Mouse (Mus musculus) spleen, postnatal 14 days (tissue): Measurements from ENCODE around the gene Tmem120b.
A peak's percentile ranks its signal among the peaks of the same experiment; 100 is the strongest.

Experiments
- DNase-seq, 2 experiments: peaks; one replicate each; pipeline ENCODE4 v3.0.0; 2021 to 2022; ENCODE audit warnings: low spot score in 2 of 2

Gene Tmem120b

DNA sequence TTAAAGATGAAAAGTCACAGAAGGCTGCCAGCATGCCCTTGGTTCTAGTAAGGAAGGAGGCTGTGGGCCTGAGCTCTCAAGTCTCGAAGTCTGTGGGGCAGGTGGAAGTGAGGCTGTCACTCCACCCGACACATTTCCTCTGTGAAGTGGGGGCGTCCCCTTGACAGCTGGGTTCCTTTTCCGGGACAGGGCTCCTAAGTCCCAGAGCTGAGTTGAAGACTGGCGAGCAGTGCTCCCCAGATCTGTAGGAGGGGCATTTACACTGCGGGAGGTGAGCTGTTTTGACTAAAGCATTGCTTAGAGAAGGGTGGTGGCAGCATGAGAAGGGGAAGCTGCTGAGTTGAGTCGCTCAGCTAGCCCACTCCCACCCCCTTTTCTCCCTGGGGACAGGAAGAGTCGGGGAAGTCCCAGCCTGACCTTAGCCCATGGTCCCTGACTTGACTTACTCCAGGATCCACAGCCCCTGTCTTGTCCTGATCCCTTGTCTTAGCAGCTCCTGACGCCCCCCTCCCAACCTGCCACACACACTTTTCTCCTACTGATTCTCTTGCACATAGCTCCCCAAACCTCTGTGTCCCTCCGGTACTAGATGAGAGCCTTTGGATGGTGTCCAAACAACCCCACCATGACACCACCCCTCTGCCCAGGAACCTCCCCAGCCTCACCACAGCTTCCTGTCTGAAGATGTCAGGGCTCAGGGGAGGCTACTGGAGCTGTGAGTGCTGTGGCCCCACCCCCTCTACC, 60.4 kb downstream of the Tmem120b start:
- peak; percentile 56 to 66 for DNase-seq

DNA sequence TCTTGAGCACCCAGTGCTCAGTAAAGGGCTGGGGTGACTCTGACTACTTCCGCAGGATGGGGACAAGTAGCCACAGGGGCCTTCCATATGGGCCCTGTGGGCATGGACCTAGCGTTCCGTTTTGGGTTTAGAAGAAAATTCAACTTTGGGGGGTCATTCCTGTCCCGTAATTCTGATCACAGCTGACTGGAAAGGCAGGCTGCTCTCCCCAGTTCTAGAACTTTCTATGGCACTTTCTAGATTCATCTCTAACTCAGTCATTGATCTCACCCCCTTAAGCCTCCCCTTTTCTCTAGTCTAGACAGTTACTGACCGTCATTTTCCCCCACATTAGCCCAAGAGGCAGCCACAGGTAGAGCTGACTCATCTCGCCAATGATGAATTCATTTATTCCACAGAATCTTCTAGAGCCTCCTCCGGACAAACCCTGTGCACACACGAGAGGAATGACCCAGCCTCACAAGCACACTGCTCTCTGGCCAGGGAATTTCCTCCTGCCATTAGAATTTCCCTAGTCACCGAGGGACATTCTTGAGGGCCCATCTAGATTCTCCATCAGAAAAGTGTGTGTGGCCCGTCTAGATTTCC, 61.0 kb downstream of the Tmem120b start:
- no peak for DNase-seq

DNA sequence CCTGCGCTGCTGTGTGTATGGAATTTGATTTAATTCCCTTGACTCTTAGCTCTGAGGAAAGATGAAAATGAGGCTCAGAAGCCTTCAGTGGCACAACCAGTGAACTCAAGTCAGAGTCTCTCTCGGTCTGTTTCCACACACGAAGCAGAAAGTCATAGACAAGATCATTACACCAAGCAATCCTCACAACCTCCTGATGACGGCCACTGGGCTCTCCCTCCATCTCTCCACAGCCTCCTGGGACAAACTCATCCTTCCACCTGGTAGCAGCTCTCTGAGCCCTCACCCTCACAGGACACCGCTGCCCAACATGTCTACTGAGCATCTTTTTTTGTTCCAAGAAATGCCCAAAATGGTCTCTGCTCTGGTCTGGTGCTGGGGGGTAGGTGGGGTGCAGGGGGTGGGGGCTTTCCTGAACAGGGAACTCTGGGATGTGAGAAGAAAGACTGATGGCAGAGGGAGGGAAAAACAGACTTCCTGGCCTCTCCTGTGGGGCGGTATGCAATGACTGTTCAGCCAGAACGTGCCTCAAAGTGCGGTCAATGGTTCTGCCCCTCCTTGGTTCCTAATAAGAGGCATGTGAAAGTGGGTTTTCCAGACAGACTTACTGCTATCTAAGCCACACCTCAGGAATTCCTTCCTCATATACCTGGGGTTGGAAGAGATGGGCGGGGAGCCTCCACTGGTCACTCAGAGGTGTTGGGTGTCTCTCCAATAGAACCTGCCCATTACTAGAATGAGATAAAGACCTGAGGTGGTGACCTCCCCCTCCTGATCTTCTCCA, 62.0 kb downstream of the Tmem120b start:
- DNase-seq, result no peak

DNA sequence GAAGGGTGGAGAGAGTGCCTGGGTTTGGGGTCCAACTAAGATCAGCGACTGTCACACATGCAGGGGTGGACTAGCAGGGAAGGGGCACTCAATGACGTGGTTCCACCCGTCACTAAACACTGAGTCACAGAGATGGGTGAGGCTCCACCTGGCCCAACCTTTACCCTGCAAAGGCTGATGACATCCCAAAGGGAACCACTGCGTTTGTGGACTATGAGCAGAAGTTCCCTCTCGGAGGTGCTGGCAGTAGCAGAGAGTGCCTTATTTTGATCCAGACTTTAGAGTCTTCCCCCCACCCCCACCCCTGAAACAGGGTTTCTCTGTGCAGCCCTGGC, 62.6 kb downstream of the Tmem120b start:
- no peak for DNase-seq

DNA sequence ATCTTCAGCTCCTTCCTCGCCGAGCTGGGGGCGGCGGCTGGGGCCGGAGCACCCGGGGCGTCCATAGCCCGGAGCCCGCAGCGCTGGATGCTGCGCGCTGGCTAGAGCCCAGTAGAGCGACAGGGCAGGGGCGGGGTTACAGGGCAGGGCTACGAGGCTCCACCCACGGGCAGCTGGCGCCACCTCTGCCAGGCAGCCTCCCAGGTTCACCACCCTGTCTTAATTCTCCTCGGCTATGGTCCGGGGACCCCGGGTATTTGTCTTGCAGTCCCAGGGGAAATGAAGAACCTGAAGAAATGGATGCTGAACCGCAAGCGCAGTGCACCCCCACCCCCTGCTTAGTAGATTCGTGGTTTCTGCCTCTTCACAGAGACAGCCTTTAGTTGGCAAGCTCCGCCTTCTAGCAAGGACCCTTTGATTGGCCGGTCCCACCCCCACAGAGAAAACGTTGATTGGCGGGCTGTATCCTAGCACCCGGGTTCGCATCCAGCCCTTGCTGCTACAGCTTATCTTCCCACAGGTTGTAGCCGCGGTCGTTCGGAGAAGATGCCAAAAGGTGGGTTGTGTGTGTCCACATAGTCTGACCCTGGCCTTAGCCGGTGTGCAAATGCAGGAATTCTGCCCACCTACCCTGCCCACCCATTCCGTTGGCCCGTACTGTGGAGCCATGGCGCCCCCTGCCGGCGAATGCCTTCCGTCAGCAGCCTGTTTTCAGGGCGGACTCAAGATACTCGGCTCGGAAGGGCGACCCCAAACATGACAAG, 64.3 kb downstream of the Tmem120b start, which contains the start of gene Rhof:
TSS of gene Rhof (minus strand) at position 385 of the 764 bp plus-strand sequence.
- DNase-seq, result peak; percentile 85 to 87

DNA sequence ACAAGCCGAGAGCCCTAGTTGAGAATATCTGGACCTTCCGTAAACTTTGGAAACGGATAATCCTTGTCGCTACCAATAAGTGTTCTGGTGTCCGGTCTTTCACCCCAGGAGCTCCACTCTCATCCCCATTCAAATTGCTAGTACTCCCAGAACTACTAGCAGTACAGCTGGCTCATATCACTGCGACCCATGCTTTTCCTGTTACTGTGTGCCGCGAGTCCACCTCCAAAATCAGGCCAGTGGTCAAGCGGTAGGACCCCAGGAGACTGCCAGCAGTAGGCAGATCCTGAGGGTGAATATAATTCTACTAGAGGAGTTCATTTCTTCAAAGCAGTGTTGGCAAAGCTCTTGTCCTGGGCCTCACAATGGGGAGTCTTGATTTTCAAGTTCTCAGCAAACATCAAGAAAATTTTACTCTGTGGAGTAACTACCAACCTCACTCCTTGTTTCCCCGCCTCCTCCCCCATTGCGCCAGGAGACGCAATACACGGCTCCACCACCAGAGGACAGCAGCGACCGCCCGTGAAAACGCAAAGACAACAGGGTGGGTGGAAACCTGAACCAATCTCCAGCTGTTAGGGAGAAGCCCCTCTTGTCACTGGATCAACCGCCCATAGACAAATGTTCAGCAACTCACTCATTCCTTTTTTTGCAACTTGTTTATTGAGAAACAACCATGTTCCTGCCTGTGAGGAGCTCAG, 65.0 kb downstream of the Tmem120b start:
- DNase-seq, result peak; percentile 82 to 87

DNA sequence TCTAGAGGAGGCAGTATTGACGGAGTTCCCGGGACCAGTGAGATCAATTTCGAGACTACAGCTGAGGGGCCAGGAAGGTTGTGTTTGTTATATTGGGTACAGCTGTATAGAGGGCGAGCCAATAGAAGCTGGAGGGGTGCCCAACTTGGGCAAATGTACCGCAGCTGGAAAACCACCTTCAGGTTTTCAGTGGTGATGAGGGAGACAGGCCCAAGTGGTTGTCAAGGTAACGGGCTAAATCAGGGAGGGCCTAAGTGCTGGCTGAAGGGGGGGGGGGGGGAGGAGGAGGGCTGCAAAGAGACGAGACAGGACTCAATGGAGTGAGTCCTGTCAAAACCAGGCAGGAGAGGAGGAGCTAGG, 65.5 kb downstream of the Tmem120b start:
- no peak for DNase-seq

DNA sequence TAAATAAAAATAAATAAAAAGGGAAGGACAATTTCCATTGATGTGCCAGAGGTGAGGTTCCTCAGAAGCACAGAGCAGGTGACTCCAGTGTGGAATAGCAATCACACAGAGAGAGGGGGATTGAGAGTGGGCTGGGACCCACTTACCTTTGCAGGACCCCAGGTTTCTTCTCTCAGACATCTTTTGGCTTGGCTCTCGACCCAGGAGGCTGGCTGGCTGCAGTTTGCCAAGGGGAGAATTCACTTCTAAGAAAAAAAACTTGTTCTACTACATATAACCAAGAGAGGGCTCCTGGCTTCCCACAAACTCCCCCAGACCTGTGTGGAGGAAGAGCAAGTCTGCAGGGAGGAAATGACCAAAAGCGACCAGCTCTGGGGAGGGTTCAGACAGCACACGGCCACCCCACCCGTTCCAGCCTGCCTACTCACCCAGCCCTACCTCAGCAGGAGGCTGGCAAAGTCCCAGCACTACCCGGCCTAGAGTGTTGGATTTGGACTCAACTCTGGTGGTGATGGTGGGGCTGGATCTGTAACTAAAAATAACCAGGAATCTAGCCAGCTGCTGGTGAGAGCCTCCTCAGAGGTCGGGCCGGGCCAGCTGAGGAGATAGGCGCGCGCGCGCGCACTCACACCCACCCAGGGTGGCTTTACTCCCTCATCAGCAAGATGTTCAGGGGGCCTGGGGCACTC, 66.1 kb downstream of the Tmem120b start:
- DNase-seq, result no peak

DNA sequence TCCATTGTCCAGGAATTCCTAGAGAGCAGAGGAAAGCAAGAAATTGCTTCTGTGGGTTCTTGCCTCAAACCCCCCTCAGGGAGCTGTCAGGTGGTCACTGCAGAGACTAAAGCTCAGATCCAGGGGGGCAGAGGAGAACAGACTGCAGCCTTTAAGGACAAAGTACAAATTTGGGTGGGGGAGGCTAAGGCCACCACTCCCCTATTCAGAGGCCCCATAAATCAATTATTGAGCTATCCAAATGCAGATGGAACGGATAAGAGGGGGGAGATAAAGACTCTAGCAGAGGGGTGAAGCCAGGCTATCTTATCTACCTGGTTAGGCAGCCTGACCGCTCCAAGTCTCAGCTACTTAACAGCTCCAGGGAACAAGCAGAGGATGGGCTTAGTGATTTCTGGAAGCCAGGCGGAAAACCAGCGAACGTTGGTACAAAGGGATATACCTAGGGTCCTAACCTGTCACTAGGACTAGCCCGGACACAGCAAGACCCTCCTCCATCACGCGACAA, 66.7 kb downstream of the Tmem120b start:
- DNase-seq, result no peak

DNA sequence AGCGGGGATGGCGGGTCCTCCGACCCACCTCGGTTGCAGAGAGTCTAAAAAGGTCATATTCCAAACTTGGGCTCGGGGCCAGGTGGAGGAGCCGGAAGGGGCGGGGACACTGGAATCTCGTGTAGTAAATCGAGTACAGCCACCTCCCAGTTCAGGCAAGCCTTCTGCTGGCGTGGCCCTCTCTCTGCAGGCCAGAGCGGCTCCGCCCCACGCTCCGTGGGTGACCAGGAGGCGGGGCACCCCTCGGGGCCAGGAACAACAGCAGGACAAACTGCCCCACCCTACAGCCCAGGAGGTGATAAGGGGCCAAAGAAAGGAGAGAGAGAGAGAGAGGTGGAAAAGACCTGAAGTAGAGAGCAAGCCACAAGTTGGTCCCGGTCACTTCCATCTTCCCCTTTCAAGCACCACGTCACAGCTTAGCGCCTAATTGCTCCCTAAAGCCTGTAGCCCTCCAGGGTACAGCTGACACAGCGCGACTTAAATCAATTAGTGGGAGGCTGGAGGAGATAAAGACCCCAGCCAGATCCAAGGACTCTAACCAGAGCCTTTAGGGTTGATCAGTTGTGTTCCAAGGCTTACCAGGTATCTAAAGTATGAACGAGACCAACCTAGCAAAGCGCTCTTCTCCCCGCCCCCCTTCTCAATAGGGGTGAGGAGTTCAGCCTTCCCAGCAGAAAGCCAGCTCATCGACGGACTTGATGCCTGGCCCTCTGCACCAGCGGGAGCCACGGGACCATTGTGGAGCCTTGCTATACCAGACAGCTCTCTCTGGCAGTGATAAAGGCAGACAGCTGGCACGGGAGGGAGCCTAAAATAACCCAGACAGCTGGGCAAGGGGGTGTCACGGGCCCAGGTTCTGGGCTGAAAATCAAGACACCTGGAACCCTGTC, 67.5 kb downstream of the Tmem120b start:
- DNase-seq, result peak in 1 of 2 experiments; percentile 35

DNA sequence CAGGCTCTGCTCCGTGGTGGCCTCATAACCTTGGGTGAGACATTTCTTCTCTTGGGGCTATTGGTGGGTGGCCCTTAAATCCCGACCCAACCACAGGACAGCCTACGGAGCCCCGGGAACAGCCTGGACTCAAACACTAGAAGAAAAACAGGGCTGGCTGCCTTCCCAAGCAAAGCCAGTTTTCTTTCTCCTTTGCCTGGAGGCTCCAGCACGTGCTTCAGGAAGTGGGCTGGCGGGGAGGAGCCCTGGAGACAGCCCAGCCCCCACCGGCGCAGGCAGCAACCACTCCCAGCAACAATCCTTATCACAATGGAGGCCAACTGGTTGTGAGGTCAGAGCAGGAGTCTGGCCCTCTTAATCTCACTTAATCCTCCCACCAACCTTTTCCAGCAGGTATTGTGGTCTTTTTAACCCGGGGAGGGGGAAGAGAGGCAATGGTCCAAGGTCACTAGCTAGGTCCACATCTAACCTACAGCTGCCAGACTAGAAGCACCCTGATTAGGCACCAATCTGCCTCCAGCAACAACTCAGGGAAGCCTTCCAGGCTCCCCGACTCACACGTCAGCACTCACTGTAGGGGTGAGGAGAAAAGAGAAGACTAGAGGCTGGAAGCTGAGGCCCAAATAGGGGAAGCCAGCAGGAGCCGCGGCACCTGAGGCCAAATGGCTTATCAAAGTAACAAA, 68.3 kb downstream of the Tmem120b start:
- peak in 1 of 2 experiments; percentile 58 for DNase-seq

DNA sequence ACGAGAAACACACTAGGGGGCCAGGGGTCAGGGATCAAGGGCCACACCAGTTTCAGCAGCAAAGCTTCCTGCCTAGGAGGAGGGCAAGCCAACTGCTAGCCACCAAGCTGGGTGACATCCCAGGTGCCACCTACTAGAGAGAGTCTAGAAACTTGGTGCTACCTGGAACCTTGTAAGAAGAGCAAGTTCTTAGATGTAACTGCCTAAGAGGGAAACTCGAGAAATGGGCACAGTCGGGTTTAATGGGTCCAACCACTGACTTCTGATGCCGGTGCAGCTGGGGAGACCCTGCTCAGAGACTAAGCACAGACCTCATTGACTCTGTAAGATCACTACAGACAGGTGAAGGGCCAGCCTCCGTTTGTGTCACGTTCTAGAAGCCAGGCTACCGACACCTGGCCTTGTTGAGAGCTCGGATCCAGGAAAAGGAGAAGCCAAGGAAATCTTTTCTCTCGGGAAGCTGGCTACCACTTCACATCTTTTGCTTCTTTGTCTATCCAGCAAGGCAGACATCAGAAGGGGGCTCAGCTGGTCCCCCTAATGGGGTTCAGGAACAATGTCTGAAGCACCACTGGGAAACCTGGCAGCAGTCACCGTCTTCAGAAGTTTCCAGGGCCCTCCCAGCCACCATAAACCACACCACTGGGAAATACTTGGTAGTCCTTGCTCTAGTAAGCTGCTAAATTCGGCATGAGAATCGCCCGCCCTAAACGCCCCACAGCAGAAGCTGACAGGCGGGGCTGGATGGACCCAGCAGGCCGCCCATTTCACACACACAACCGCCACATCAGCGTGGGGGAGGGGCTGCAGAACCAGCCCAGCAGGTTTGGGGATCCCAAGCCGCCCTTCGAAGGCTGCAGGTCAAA, 69.1 kb downstream of the Tmem120b start:
- peak; percentile 58 to 68 for DNase-seq

DNA sequence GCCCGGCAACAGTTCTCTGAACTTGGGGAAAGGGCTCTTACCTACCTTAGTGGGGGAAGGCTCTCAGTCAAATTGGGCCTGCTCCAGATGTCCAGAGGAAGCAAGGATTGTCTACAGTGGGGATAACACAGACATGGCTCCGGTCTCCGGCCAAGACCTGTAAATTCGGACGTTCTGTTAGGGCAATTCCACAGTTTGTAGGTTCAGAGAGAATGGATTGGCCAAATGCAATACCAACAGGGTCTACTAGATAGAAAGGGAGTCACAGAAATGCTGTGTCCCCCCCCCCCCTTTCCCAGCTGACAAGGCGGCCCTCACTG, 69.7 kb downstream of the Tmem120b start:
- no peak for DNase-seq

DNA sequence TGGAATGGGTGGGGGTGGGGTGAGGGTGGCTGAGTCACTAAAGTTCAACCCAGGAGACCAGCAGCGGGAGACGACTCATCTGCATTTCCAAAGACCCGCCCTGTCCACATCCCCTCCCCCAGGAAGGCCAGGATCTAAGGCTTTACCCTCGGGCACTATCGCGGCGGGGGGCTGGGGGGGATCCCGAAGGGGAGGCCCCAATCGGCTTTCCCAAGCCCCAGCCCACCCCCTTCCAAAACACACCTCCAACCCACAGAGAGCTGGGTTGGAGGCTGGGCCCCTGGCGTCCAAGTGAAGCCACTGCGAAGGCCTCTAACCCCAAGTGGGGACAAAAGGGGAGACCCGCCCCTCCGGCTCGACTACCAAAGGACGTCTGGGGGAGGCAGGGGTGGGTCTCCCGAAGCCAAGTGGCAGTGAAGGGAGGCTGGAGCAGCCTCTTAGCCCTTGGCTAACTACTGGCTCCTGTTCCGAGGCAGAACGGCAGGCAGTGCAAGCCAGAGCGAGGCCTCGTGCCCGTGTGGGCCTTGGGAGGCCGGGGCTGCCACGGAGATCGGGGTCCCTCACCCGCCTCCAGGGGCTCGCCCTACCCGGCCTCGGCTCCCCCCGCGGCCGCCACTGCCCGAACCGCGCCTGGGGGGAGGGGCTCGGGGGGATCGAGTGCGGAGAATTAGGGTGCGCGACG, 70.2 kb downstream of the Tmem120b start:
- DNase-seq, result peak in 1 of 2 experiments; percentile 30

DNA sequence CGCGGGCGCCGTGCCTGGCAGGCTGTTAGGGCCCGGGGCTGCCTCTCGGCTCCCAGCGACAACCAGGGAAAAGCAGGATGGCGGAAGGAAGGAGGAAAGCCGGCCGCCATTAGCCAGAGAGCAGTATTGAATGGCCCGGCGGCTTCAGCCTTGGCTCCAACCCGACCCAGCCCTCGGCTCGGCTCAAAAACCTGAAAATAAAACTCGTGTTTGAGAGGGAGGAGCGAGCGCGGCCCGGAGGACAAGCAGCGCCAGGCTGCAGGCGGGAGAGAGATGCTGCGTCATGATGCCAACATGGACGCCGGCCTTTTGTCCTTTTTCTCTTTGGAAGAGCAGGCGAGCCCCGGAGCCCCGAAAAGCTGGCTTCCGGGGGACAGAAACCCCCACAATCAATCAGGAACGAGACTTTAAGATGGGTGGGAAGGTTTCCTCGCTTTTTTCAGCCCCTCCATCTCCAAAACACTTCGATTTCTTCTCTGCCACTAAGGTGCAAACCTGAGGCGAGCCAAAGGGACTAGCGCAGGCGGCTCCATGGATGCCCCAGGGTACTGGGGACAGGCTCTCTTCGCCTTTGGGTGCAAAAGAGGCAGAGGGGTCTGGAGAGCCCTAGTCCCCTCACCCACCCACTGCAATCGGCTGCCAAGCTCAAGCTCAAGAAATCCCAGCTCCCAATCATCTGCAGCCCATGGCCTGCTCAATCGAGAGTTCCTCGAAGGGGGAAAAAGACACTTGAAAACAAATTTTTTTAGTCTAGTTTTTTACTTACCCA, 70.9 kb downstream of the Tmem120b start:
- DNase-seq, result peak; percentile 72 to 79

DNA sequence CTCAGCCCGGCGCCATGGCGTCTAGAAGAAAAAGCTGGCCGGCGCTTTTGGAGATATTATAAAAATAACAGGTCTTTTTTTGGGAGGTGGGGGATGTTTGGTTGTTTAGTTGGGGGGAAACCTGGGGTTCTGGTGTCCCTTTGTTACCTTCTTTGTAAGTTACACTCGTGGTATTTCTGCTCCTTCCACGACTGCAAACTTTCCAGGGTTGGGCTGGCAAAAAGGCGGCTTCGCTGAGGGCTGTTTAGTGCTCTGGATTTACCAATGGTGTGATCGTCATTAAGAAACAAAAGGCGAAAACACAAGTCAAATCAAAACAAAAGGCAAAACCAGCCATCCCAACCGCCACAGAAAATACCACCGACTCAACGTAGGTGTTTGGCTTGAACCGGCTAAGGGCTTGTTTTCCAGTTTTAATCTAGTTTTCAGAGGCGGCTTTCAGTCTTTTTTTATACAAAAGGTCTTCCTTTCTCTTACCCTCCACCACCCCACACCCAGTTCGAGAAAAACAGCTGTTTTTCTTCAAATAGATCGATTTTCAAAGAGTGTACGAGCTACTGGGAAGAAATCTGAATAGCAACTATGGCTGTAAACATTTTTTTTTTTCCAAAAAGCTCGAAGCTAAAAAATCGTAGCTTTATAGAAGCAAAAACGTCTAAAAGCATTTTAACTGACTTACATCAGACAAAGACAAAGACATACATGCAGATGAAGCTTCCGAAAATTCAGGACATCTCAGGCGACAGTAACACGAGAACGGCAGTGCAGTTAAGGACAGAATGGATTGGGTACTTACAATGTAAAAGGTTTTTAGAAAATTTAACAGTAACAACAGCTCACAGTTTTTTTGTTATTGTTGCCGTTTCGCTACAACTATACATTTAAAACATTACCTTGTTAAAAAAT, 71.8 kb downstream of the Tmem120b start:
- no peak for DNase-seq
